Mouse (Mus musculus) brain, embryonic 18.5 days (tissue): ENCODE measurements at regions not wholly inside any gene's neighbourhood (a gene's known extent, or its start where the extent isn't known, plus 50 kb on each side); places are given as distances from the start of the nearest gene placed in this dataset.

Experiments
- DNase-seq: peaks from one replicate; pipeline ENCODE4 v3.0.0-alpha.2; 2012; ENCODE audit warnings: low read depth, low spot score

DNA sequence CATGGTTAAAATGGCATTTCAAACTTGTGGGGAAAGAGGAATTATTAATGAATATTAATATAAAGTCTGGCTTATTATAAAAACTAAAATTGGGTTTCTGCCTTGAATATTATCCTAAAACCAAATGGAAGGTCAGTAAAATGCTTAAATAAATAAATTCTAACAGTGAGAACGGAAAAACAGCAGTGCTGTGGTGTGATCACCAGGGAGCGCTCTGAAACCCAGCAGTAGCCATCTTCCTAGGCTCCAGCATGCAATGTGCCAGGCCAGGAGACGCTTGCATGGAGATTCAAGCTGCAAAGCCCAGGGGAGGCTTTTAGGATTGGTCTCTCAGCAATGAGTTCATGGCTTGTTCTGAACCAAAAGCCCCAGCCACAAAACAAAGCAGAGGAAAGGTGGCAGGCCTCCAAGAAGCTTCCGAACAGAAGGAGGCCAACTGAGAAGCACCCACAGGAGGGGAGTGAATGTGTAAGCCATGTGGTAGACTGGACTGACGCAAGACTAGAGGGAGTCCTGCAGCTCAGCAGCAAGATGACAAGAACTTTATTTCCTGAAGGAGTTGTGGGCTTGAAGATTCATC, 52.3 kb upstream of the Bace2 start:
- no peak for DNase-seq
